ENCODE assay signal across 16 mouse cellular contexts in the genomic region with DNA sequence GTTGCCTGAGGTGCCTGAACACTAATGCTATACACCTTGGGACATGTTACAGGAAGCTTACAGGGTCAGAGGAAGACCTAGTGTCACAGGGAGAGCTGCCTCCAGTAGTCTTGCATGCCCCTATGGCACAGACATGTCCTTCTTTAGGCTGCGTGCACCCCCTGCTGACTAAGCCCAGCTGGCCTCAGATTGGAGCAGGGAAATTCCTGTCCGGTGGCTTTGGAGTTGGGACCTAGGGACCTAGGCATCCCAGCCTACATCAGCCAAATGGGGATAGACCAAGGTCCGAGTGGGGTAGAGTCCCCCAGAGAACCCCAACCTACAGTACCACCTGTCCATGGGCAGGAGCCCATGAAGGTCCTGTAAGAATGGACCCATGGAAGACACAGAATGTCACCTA. TPM values are rescaled to one million over a fixed set of nuclear protein-coding genes. Genes with fewer than 3 reads are reported as not detected.
DNase-seq lines count a peak whose midpoint lies in the region; ATAC-seq and TF ChIP-seq lines count a peak whose summit lies in the region.
"Had no signal": no experiment of that assay in that cellular context is flagged by ENCODE, and none has a peak within 500 bp of the region (broad histone marks: within the 10 kb centered on the region; RNA-seq: fewer than 3 reads in every experiment).

No protein-coding gene starts in this region.

- no peak overlapping the region for H3K9ac ChIP-seq in lung, postnatal 0 days (replicated peaks; ENCODE audit: low read depth)
- H3K9ac ChIP-seq: embryonic facial prominence, embryonic 12.5 days; forebrain, embryonic 12.5 days; forebrain, postnatal 0 days; hindbrain, embryonic 13.5 days had no signal

- TF ChIP-seq POLR2A in cerebellum, adult 2 months (IDR thresholded peaks at IDR 0.05; ENCODE audit: borderline replicate concordance, insufficient read depth, low read length): no peak

- peaks cover 61% of the 10 kb centered on the region for H3K4me1 ChIP-seq in cerebellum, adult 2 months (ENCODE audit: control insufficient read depth, insufficient read depth, low read length)
- H3K4me1 ChIP-seq in lung, postnatal 0 days (ENCODE audit: insufficient read depth, low read depth, low read length): no peaks in the 10 kb centered on the region
- H3K4me1 ChIP-seq: embryonic facial prominence, embryonic 12.5 days had no signal

- H3K27me3 ChIP-seq in cerebellum, adult 2 months (ENCODE audit: control insufficient read depth, insufficient read depth, low read length): no peaks in the 10 kb centered on the region
- H3K27me3 ChIP-seq in lung, postnatal 0 days (replicated peaks; ENCODE audit: insufficient read depth, low read length): no peaks in the 10 kb centered on the region
- H3K27me3 ChIP-seq: embryonic facial prominence, embryonic 12.5 days; forebrain, embryonic 12.5 days; hindbrain, embryonic 13.5 days had no signal

- peaks cover 13% of the 10 kb centered on the region; the same call in 1 of the 2 replicates for H3K36me3 ChIP-seq in lung, postnatal 0 days (ENCODE audit: insufficient read depth, low read length)
- H3K36me3 ChIP-seq: embryonic facial prominence, embryonic 12.5 days; forebrain, embryonic 12.5 days; hindbrain, embryonic 13.5 days had no signal

- peak; percentile 24; the same call in 1 of the 2 replicates for TF ChIP-seq CTCF in cerebellum, adult 2 months (IDR thresholded peaks at IDR 0.05; ENCODE audit: borderline replicate concordance, insufficient read depth, low read depth, low read length)
- 0 out of 2 replicates have a peak, but pooled peaks have one; percentile 8 for TF ChIP-seq CTCF in lung, postnatal 0 days (IDR thresholded peaks at IDR 0.05)

- H3K27ac ChIP-seq in cerebellum, adult 2 months (ENCODE audit: insufficient read depth, low read length): no peak overlapping the region
- H3K27ac ChIP-seq in lung, postnatal 0 days (ENCODE audit: low read length): no peak overlapping the region
- H3K27ac ChIP-seq: embryonic facial prominence, embryonic 12.5 days; forebrain, embryonic 12.5 days; hindbrain, embryonic 13.5 days; hindbrain, postnatal 0 days had no signal

- no peak for ATAC-seq in lung, postnatal 0 days
- ATAC-seq: forebrain, postnatal 0 days; hindbrain, postnatal 0 days had no signal

- no peak overlapping the region for H3K4me3 ChIP-seq in cerebellum, adult 2 months (replicated peaks; ENCODE audit: insufficient read depth, low read depth, low read length)
- no peak overlapping the region for H3K4me3 ChIP-seq in lung, postnatal 0 days (ENCODE audit: low read depth, low read length)
- H3K4me3 ChIP-seq: embryonic facial prominence, embryonic 12.5 days; forebrain, embryonic 12.5 days; hindbrain, embryonic 13.5 days had no signal

- no peak overlapping the region for H3K4me2 ChIP-seq in lung, postnatal 0 days (replicated peaks; ENCODE audit: low read depth, low read length)
- H3K4me2 ChIP-seq: embryonic facial prominence, embryonic 12.5 days; forebrain, embryonic 12.5 days; hindbrain, embryonic 13.5 days had no signal

- DNase-seq in cerebellum, adult 2 months: peak; percentile 46 to 48
- no peak for DNase-seq in cerebellum, adult 9-10 months
- peak; percentile 88 for DNase-seq in heart, adult 11 months
- no peak for DNase-seq in heart, adult 9 months (ENCODE audit: low spot score in 2 of 2)
- no peak for DNase-seq in lung, postnatal 0 days (ENCODE audit: low spot score)
- DNase-seq in lung, postnatal 10 days: no peak
- DNase-seq in ovary, postnatal 10 days (ENCODE audit: low spot score): no peak
- DNase-seq: adrenal gland, postnatal 10 days; cerebellum, adult 11-12 months; forebrain, postnatal 0 days; gastrocnemius, postnatal 14 days; heart, postnatal 14 days had no signal

- 9% methylated on average over 3 of the region's 3 CpGs for WGBS in cerebellum, adult 2 months
- 80% methylated on average over 3 of the region's 3 CpGs for WGBS in lung, postnatal 0 days

- no peaks in the 10 kb centered on the region for H3K9me3 ChIP-seq in lung, postnatal 0 days (ENCODE audit: low read length)
- H3K9me3 ChIP-seq: embryonic facial prominence, embryonic 12.5 days; forebrain, embryonic 12.5 days; hindbrain, embryonic 13.5 days had no signal

- no peak for TF ChIP-seq EP300 in lung, postnatal 0 days (IDR thresholded peaks at IDR 0.05)

RNA-seq across cellular contexts. Expression of gene Csgalnact2, which starts 56.6 kb away (rescaled TPM):
- 10.2 and 10.8 TPM in 2 replicates for polyA plus RNA-seq in cerebellum, adult 2 months (2012; rRNA removed)
- polyA plus RNA-seq in lung, postnatal 0 days (2015; fragmentation: Nextera tagmentation; extraction: Ambion mirVana): 35.2 and 36.6 TPM in 2 replicates

Comparison
In these comparisons a context has a peak if more than half of its experiments do, and no peak if none do; other contexts are left out.
1. DNase-seq: peak in cerebellum, adult 2 months (2 of 2) and heart, adult 11 months (single experiment); none in cerebellum, adult 9-10 months (single experiment), heart, adult 9 months (0 of 2), lung, postnatal 0 days (single experiment), lung, postnatal 10 days (single experiment) and ovary, postnatal 10 days (single experiment).